Mouse (Mus musculus) lung, postnatal 0 days (tissue): ENCODE results near the gene Xrcc5.

ENCODE experiments used
- CTCF ChIP-seq: IDR thresholded peaks from 2 replicates; pipeline ENCODE4 v1.5.1; 2016; ENCODE audit warnings: antibody characterized with exemption, mild to moderate bottlenecking
- EP300 ChIP-seq: IDR thresholded peaks from 2 replicates; pipeline ENCODE4 v1.6.1; 2016; ENCODE audit warnings: antibody characterized with exemption, mild to moderate bottlenecking, control low read depth

- TF ChIP-seq CTCF (no peak), EP300 (no peak)
Observed at GRCm38 (mm10) chr1:72360809-72361208, 53.6 kb downstream of the Xrcc5 start.
